Mouse (Mus musculus) ES-E14 (cell line): Measurements from ENCODE around the gene Stx8. TPM values are rescaled to one million over a fixed set of nuclear protein-coding genes. Genes with fewer than 3 reads are reported as not detected.

Experiments
- DNase-seq: peaks from one replicate; pipeline ENCODE4 v3.0.0-alpha.2; 2013; ENCODE audit warnings: low read depth, low spot score
- H3K27ac ChIP-seq: 2 replicates; pipeline ENCODE4 v1.5.1; 2012; ENCODE audit warnings: low read depth, mild to moderate bottlenecking, low read length, moderate library complexity, mixed read lengths; ENCODE audit not compliant: poor library complexity, insufficient read depth, severe bottlenecking
- H3K36me3 ChIP-seq: 2 replicates; pipeline ENCODE4 v1.6.1; 2012; ENCODE audit warnings: mild to moderate bottlenecking, low read length, moderate library complexity, mixed read lengths; ENCODE audit not compliant: control insufficient read depth, poor library complexity, insufficient read depth, severe bottlenecking
- H3K4me1 ChIP-seq, 2 experiments: fragments of 150-350 bp in 1 of 2; sonication (generic) in 1 of 2; 2 replicates each; pipeline ENCODE4 v1.6.1; 2012; ENCODE audit warnings: low read length in 2 of 2, mild to moderate bottlenecking in 1 of 2, mixed read lengths in 1 of 2; ENCODE audit not compliant: control insufficient read depth in 2 of 2, insufficient read depth in 2 of 2, poor library complexity in 1 of 2
- H3K4me3 ChIP-seq, 2 experiments: fragments of 150-350 bp in 1 of 2; sonication (generic) in 1 of 2; 2 replicates each; pipeline ENCODE4 v1.5.1; 2012; ENCODE audit warnings: low read length in 2 of 2, low read depth in 1 of 2, mild to moderate bottlenecking in 1 of 2, mixed read lengths in 1 of 2; ENCODE audit not compliant: insufficient read depth in 1 of 2, poor library complexity in 1 of 2, severe bottlenecking in 1 of 2
- H3K9ac ChIP-seq: 2 replicates; pipeline ENCODE4 v1.6.1; 2012; ENCODE audit warnings: low read depth, mild to moderate bottlenecking, low read length, mixed read lengths; ENCODE audit not compliant: poor library complexity, insufficient read depth, severe bottlenecking
- H3K9me3 ChIP-seq: fragments of 150-350 bp; sonication (generic); 2 replicates; pipeline ENCODE4 v1.6.1; 2012; ENCODE audit warnings: low read depth, mild to moderate bottlenecking, low read length; ENCODE audit not compliant: control insufficient read depth, insufficient read depth
- CHD2 ChIP-seq: IDR thresholded peaks from 2 replicates; pipeline ENCODE4 v1.6.1; 2014; ENCODE audit warnings: mild to moderate bottlenecking, low read depth, low read length, inconsistent platforms
- HCFC1 ChIP-seq: IDR thresholded peaks from 2 replicates; pipeline ENCODE4 v1.6.1; 2012; ENCODE audit warnings: low read length, inconsistent platforms, borderline replicate concordance; ENCODE audit not compliant: insufficient read depth
- MAFK ChIP-seq: IDR thresholded peaks from 2 replicates; pipeline ENCODE4 v1.6.1; 2014; ENCODE audit warnings: mild to moderate bottlenecking, low read depth, low read length, inconsistent platforms; ENCODE audit not compliant: insufficient read depth
- ZC3H11A ChIP-seq: IDR thresholded peaks from 2 replicates; pipeline ENCODE4 v1.6.1; 2012; ENCODE audit warnings: low read depth, mild to moderate bottlenecking, inconsistent platforms, low read length, borderline replicate concordance
- ZNF384 ChIP-seq: IDR thresholded peaks from 2 replicates; pipeline ENCODE4 v1.6.1; 2012; ENCODE audit warnings: low read depth, low read length, inconsistent platforms
- in situ Hi-C, 2 experiments: fragments of 600-800 bp; cut with MboI; formaldehyde crosslinking; loops; one replicate each; pipeline ENCODE4 v1.15.1; 2025; ENCODE audit warnings: low sequenced_read_pairs in 2 of 2, inconsistent platforms in 1 of 2; ENCODE audit not compliant: unreplicated experiment in 2 of 2
- total RNA-seq: library from RNA; depleted of rRNA; stranded (reverse); fragments of 300-350 nt; gene quantifications from 2 replicates; pipeline ENCODE4 v1.2.3, GENCODE M21; 2012

Gene Stx8
- total RNA-seq, 1 experiment: 19.4 TPM

GRCm38 (mm10) chr11:68168427-68168826, 202.4 kb downstream of the Stx8 start:
- no peak overlapping the region for H3K9ac ChIP-seq
- in situ Hi-C loops: no loop called here
- no peak overlapping the region for H3K4me3 ChIP-seq
- TF ChIP-seq CHD2 (no peak), ZNF384 (no peak), ZC3H11A (no peak), MAFK (no peak), HCFC1 (no peak)
- H3K36me3 ChIP-seq: no peaks in the 10 kb centered on the region
- H3K4me1 ChIP-seq: peaks cover 0 to 5% of the 10 kb centered on the region in 2 experiments; a peak in 1 of 4 replicates
- DNase-seq: no peak
- no peak overlapping the region for H3K27ac ChIP-seq
- no peaks in the 10 kb centered on the region for H3K9me3 ChIP-seq

- no peak for DNase-seq
- Histone ChIP-seq H3K9ac (no peak overlapping the region), H3K27ac (no peak overlapping the region), H3K4me3 (no peak overlapping the region), H3K9me3 (no peaks in the 10 kb centered on the region), H3K4me1 (no peaks in the 10 kb centered on the region), H3K36me3 (no peaks in the 10 kb centered on the region)
- TF ChIP-seq HCFC1: no peak
- TF ChIP-seq MAFK: no peak
- TF ChIP-seq ZC3H11A: no peak
- TF ChIP-seq CHD2: no peak
- in situ Hi-C loops: no loop called here
Measured at GRCm38 (mm10) chr11:68171973-68172647, 206.1 kb downstream of the Stx8 start.

- Histone ChIP-seq H3K4me1 (no peaks in the 10 kb centered on the region; a peak in 1 of 4 replicates), H3K9me3 (no peaks in the 10 kb centered on the region), H3K9ac (no peak overlapping the region), H3K4me3 (no peak overlapping the region), H3K36me3 (no peaks in the 10 kb centered on the region), H3K27ac (no peak overlapping the region)
- no peak for DNase-seq
- in situ Hi-C loops: no loop called here
- no peak for TF ChIP-seq ZNF384
- no peak for TF ChIP-seq MAFK
- no peak for TF ChIP-seq CHD2
- no peak for TF ChIP-seq HCFC1
- TF ChIP-seq ZC3H11A: no peak
Measured at GRCm38 (mm10) chr11:68172648-68173045, 206.7 kb downstream of the Stx8 start.

- Histone ChIP-seq H3K9me3 (no peaks in the 10 kb centered on the region), H3K4me3 (no peak overlapping the region), H3K9ac (no peak overlapping the region), H3K27ac (no peak overlapping the region), H3K36me3 (no peaks in the 10 kb centered on the region), H3K4me1 (no peaks in the 10 kb centered on the region; a peak in 1 of 4 replicates)
- in situ Hi-C loops: no loop called here
- DNase-seq: no peak
- no peak for TF ChIP-seq CHD2
- no peak for TF ChIP-seq MAFK
- no peak for TF ChIP-seq HCFC1
- no peak for TF ChIP-seq ZC3H11A
- no peak for TF ChIP-seq ZNF384
Measured at GRCm38 (mm10) chr11:68176550-68176949, 210.6 kb downstream of the Stx8 start.

GRCm38 (mm10) chr11:68177415-68177814, 211.4 kb downstream of the Stx8 start:
- Histone ChIP-seq H3K9me3 (no peaks in the 10 kb centered on the region), H3K36me3 (no peaks in the 10 kb centered on the region), H3K4me1 (no peaks in the 10 kb centered on the region; a peak in 1 of 4 replicates), H3K27ac (no peak overlapping the region), H3K9ac (no peak overlapping the region), H3K4me3 (no peak overlapping the region)
- in situ Hi-C loops: no loop called here
- no peak for DNase-seq
- TF ChIP-seq MAFK (no peak), ZC3H11A (no peak), HCFC1 (no peak), CHD2 (no peak), ZNF384 (no peak)
